Mouse (Mus musculus): ENCODE data around the gene Gm45808. TPM values are rescaled to one million over a fixed set of nuclear protein-coding genes. Genes with fewer than 3 reads are reported as not detected.
A peak's percentile ranks its signal among the peaks of the same experiment; 100 is the strongest.

The Gm45808 gene
- polyA plus RNA-seq, 1 experiment from 2014 or later: not detected

- TF ChIP-seq CTCF (IDR thresholded peaks at IDR 0.05): 0 out of 2 replicates have a peak, but pooled peaks have one; percentile 1
- no peak; the same call in 1 of the 2 replicates for TF ChIP-seq EP300 (IDR thresholded peaks at IDR 0.05)
- DNase-seq (ENCODE audit: low spot score) (peak; percentile 99), ATAC-seq (peak; percentile 91)
- Histone ChIP-seq H3K4me2 (replicated peaks; ENCODE audit: low read depth, low read length) (peak within 1 kb of the TSS; percentile 78), H3K27ac (ENCODE audit: low read length) (peak within 1 kb of the TSS; percentile 99), H3K4me3 (ENCODE audit: low read depth, low read length) (peak within 1 kb of the TSS; percentile 89), H3K9me3 (ENCODE audit: low read length) (no peaks in the 10 kb centered on the region), H3K36me3 (ENCODE audit: insufficient read depth, low read length) (peaks cover 5% of the 10 kb centered on the region; the same call in 1 of the 2 replicates), H3K4me1 (ENCODE audit: insufficient read depth, low read depth, low read length) (peaks cover 9% of the 10 kb centered on the region), H3K27me3 (replicated peaks; ENCODE audit: insufficient read depth, low read length) (no peaks in the 10 kb centered on the region), H3K9ac (replicated peaks; ENCODE audit: low read depth) (peak within 1 kb of the TSS; percentile 98)
- WGBS: 0% methylated on average over 54 of the region's 54 CpGs
These were observed 39.3 kb upstream of the Gm45808 start, which contains the start of the genes Ppp1r15a and Plekha4 for GRCm38 (mm10) chr7:45525809-45526473. Gene Ppp1r15a, minus strand, starts transcription at chr7:45526268. Gene Plekha4, plus strand, starts transcription at chr7:45526330.

DNA sequence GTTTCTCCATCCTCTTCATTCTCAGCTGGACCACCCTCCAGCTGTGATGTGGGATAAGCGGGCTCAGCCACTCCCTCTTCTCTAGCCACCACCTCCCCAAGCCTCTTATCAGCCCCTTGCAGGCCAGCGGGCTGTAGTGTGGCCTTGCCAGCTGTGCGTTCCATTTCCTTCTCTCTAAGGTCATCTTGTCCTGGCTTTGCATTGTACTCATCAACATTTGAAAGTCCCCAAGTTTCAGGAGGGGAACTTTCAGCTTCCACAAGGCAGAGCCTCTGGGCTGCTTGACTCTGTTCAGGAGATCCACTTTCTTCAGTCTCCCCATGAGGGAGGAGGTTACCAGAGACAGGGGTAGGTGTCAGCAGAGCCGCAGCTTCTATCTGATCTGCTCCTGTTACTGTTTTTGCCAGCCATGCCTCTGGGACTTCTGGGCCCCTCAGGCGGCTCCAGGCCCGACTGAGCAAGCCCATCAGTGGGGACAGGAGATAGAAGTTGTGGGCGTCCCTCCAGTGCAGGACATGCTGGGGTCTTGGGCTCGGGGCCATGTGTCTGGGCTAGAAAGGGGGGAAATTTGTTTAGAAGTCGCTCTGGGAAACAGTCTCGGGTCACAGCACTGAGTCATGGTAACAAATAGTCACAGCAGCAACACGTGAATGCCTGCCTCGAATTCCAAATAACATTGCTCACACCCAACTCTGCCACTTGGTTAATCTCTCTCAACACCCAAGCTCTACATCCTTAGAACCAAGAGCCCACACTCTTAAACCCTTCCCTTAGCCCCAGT is 38.4 kb upstream of the Gm45808 start:
- peak overlapping the region; percentile 98 for H3K9ac ChIP-seq (replicated peaks; ENCODE audit: low read depth)
- WGBS: 10% methylated on average over 12 of the region's 12 CpGs
- peaks cover 9% of the 10 kb centered on the region for H3K4me1 ChIP-seq (ENCODE audit: insufficient read depth, low read depth, low read length)
- peaks cover 5% of the 10 kb centered on the region; the same call in 1 of the 2 replicates for H3K36me3 ChIP-seq (ENCODE audit: insufficient read depth, low read length)
- peak overlapping the region; percentile 99 for H3K27ac ChIP-seq (ENCODE audit: low read length)
- H3K4me2 ChIP-seq (replicated peaks; ENCODE audit: low read depth, low read length): peak overlapping the region; percentile 78
- DNase-seq (ENCODE audit: low spot score): peak; percentile 83
- H3K27me3 ChIP-seq (replicated peaks; ENCODE audit: insufficient read depth, low read length): no peaks in the 10 kb centered on the region
- peak overlapping the region; percentile 89 for H3K4me3 ChIP-seq (ENCODE audit: low read depth, low read length)
- ATAC-seq: peak; percentile 34
- no peak for TF ChIP-seq CTCF (IDR thresholded peaks at IDR 0.05)
- 0 out of 2 replicates have a peak, but pooled peaks have one; percentile 16 for TF ChIP-seq EP300 (IDR thresholded peaks at IDR 0.05)
- H3K9me3 ChIP-seq (ENCODE audit: low read length): no peaks in the 10 kb centered on the region

GRCm38 (mm10) chr7:45523678-45524170 is 37.1 kb upstream of the Gm45808 start:
- no peak overlapping the region for H3K27ac ChIP-seq (ENCODE audit: low read length)
- WGBS: 79% methylated on average over 12 of the region's 13 CpGs
- DNase-seq (ENCODE audit: low spot score) (no peak), ATAC-seq (no peak)
- peak overlapping the region; percentile 49 for H3K4me2 ChIP-seq (replicated peaks; ENCODE audit: low read depth, low read length)
- H3K9me3 ChIP-seq (ENCODE audit: low read length): no peaks in the 10 kb centered on the region
- no peaks in the 10 kb centered on the region for H3K27me3 ChIP-seq (replicated peaks; ENCODE audit: insufficient read depth, low read length)
- peak overlapping the region; percentile 26 for H3K4me3 ChIP-seq (ENCODE audit: low read depth, low read length)
- peaks cover 9% of the 10 kb centered on the region for H3K4me1 ChIP-seq (ENCODE audit: insufficient read depth, low read depth, low read length)
- no peak overlapping the region; the same call in 1 of the 2 replicates for H3K9ac ChIP-seq (replicated peaks; ENCODE audit: low read depth)
- TF ChIP-seq CTCF (IDR thresholded peaks at IDR 0.05) (no peak), EP300 (IDR thresholded peaks at IDR 0.05) (no peak)
- peaks cover 5% of the 10 kb centered on the region; the same call in 1 of the 2 replicates for H3K36me3 ChIP-seq (ENCODE audit: insufficient read depth, low read length)

DNA sequence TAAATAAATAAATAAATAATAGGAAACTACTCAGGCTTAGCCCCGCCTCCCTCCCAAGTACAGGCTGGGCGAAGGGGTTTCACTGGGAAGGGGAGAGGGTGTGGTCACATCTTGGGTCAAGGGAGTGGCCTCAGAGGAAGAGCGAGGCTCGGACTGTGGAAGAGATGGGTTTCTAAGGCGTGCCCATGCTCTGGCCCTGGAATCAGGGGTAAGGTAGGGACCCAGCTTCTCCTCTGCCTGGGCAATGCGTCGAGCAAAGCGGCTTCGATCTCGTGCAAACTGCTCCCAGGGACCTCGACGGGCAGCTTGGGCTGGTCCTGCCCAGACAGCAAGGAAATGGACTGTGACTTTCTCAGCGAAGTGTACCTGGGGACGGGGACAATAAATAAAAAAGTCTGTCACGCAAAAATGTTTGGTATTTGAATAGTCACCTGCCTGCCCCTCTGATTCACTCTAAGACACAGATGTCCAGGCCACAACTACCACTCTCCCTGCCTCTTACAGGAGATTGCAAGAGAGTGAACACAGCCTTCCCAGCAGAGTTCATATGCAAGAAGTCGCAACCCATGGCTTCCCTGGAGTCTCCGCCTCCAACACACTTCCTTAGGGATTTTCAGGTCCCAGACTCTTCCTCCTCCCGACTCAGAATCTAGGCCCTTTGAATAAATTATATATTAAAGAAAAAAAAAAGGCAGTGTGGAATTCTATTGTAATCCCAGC is 36.5 kb upstream of the Gm45808 start:
- Histone ChIP-seq H3K9ac (replicated peaks; ENCODE audit: low read depth) (no peak overlapping the region; the same call in 1 of the 2 replicates), H3K4me1 (ENCODE audit: insufficient read depth, low read depth, low read length) (peaks cover 9% of the 10 kb centered on the region), H3K27me3 (replicated peaks; ENCODE audit: insufficient read depth, low read length) (no peaks in the 10 kb centered on the region), H3K4me2 (replicated peaks; ENCODE audit: low read depth, low read length) (peak overlapping the region; percentile 49), H3K9me3 (ENCODE audit: low read length) (no peaks in the 10 kb centered on the region), H3K4me3 (ENCODE audit: low read depth, low read length) (peak overlapping the region; percentile 26), H3K27ac (ENCODE audit: low read length) (no peak overlapping the region), H3K36me3 (ENCODE audit: insufficient read depth, low read length) (peaks cover 5% of the 10 kb centered on the region; the same call in 1 of the 2 replicates)
- no peak for ATAC-seq
- WGBS: 63% methylated on average over 18 of the region's 18 CpGs
- no peak for TF ChIP-seq EP300 (IDR thresholded peaks at IDR 0.05)
- TF ChIP-seq CTCF (IDR thresholded peaks at IDR 0.05): no peak
- DNase-seq (ENCODE audit: low spot score): peak; percentile 45

- Histone ChIP-seq H3K9ac (replicated peaks; ENCODE audit: low read depth) (no peak overlapping the region), H3K4me3 (ENCODE audit: low read depth, low read length) (peak overlapping the region; percentile 49), H3K4me2 (replicated peaks; ENCODE audit: low read depth, low read length) (peak overlapping the region; percentile 55), H3K9me3 (ENCODE audit: low read length) (no peaks in the 10 kb centered on the region), H3K27ac (ENCODE audit: low read length) (peak overlapping the region; percentile 79; the same call in 1 of the 2 replicates), H3K36me3 (ENCODE audit: insufficient read depth, low read length) (peaks cover 5% of the 10 kb centered on the region; the same call in 1 of the 2 replicates), H3K27me3 (replicated peaks; ENCODE audit: insufficient read depth, low read length) (no peaks in the 10 kb centered on the region), H3K4me1 (ENCODE audit: insufficient read depth, low read depth, low read length) (peaks cover 9% of the 10 kb centered on the region)
- ATAC-seq (no peak), DNase-seq (ENCODE audit: low spot score) (no peak)
- WGBS: 54% methylated on average over 16 of the region's 16 CpGs
- TF ChIP-seq EP300 (IDR thresholded peaks at IDR 0.05) (no peak), CTCF (IDR thresholded peaks at IDR 0.05) (no peak)
These were observed 35.7 kb upstream of the Gm45808 start for GRCm38 (mm10) chr7:45522194-45522752.
